Mouse (Mus musculus) bone marrow, adult 2 months (tissue): ENCODE measurements around the gene Klhl6.

Source experiments
- CTCF ChIP-seq: fragments of 200-500 bp; IDR thresholded peaks from 2 replicates; pipeline ENCODE4 v1.5.1; 2011; ENCODE audit warnings: low read length, control low read depth; ENCODE audit not compliant: control insufficient read depth, insufficient read depth
- POLR2A ChIP-seq: fragments of 200-500 bp; IDR thresholded peaks from 2 replicates; pipeline ENCODE4 v1.6.1; 2011; ENCODE audit warnings: low read depth, mild to moderate bottlenecking, control low read depth, low read length, borderline replicate concordance; ENCODE audit not compliant: control insufficient read depth

DNA sequence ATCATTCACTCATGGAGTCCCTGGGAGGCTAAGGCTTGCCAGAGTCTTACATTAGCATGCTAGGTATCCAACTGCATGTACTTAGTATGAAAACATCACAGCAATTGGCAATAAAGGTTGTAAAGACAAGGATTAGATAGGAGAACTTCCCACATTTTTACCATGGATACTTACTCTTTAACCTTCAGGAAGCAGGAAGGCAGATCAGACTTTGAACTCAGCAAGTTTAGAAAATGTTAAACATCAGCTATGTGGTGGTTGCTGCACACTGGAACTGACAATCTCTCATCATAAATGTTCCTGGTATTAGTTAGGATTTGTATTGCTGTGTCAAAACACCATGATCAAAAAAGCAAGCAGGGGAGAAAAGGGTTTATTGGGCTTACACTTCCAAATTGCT lies 29.8 kb upstream of the Klhl6 start:
- TF ChIP-seq POLR2A (no peak), CTCF (no peak)
